Mouse (Mus musculus) ovary, postnatal 10 days (tissue): Measurements from ENCODE around the gene Mfn1.

Source experiments
- DNase-seq: peaks from one replicate; pipeline ENCODE4 v3.0.0; 2022; ENCODE audit warnings: low spot score

Gene Mfn1

GRCm38 (mm10) chr3:32529303-32529898, at the start of gene Mfn1:
Gene Mfn1, plus strand, starts transcription at chr3:32529465.
- DNase-seq, result peak; percentile 80

- no peak for DNase-seq
Measured at GRCm38 (mm10) chr3:32479961-32480360, 49.3 kb upstream of the Mfn1 start.

- no peak for DNase-seq
Measured at GRCm38 (mm10) chr3:32483035-32483434, 46.2 kb upstream of the Mfn1 start.

- no peak for DNase-seq
Measured at GRCm38 (mm10) chr3:32486543-32486942, 42.7 kb upstream of the Mfn1 start.

- DNase-seq, result no peak
Measured at GRCm38 (mm10) chr3:32488172-32488571, 41.1 kb upstream of the Mfn1 start.

GRCm38 (mm10) chr3:32490076-32490927, 39.0 kb upstream of the Mfn1 start:
- DNase-seq, result no peak

GRCm38 (mm10) chr3:32490928-32491315, 38.3 kb upstream of the Mfn1 start:
- DNase-seq, result no peak

- no peak for DNase-seq
Measured at GRCm38 (mm10) chr3:32492097-32493090, 36.9 kb upstream of the Mfn1 start, which contains the start of gene Kcnmb3. Gene Kcnmb3, minus strand, starts transcription at chr3:32492231.

GRCm38 (mm10) chr3:32494387-32495087, 34.7 kb upstream of the Mfn1 start:
- no peak for DNase-seq

- DNase-seq, result no peak
Measured at GRCm38 (mm10) chr3:32495088-32495770, 34.0 kb upstream of the Mfn1 start.

GRCm38 (mm10) chr3:32495856-32496710, 33.2 kb upstream of the Mfn1 start:
- DNase-seq, result no peak

- DNase-seq, result no peak
Measured at GRCm38 (mm10) chr3:32496711-32497070, 32.6 kb upstream of the Mfn1 start.

- DNase-seq, result no peak
Measured at GRCm38 (mm10) chr3:32500346-32500745, 28.9 kb upstream of the Mfn1 start.

GRCm38 (mm10) chr3:32505841-32506240, 23.4 kb upstream of the Mfn1 start:
- DNase-seq, result no peak

GRCm38 (mm10) chr3:32506366-32507225, 22.7 kb upstream of the Mfn1 start:
- DNase-seq, result no peak

- peak; percentile 5 for DNase-seq
Measured at GRCm38 (mm10) chr3:32508666-32509324, 20.5 kb upstream of the Mfn1 start.

GRCm38 (mm10) chr3:32509496-32510374, 19.5 kb upstream of the Mfn1 start, which contains the start of gene Zfp639:
Gene Zfp639, plus strand, starts transcription at chr3:32510259.
- DNase-seq, result no peak
